9 mouse cellular contexts compared by ENCODE assay signal in the genomic region with DNA sequence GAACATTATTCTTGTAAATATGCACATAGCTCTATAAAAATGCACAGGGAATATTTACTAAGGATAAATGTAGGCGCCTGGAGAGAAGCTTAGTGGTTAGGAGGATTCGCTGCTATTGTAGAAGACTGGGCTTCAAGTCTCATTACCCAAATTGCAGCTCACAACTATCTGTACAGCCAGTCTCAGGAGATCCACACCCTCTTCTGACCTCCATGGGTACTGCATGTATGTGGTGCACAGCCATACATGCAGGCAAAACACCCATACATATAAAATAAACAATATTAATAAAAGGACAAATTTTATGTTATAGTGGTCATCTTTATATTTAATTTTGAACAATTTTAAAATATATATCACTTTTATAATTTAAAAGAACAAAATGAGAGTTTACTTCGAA. TPM values are rescaled to one million over a fixed set of nuclear protein-coding genes. Genes with fewer than 3 reads are reported as not detected.
A peak's percentile ranks its signal among the peaks of the same experiment; 100 is the strongest.
DNase-seq lines count a peak whose midpoint lies in the region; ATAC-seq and TF ChIP-seq lines count a peak whose summit lies in the region.
"Had no signal": no experiment of that assay in that cellular context is flagged by ENCODE, and none has a peak within 500 bp of the region (broad histone marks: within the 10 kb centered on the region; RNA-seq: fewer than 3 reads in every experiment).

No protein-coding gene starts in this region.

- no peaks in the 10 kb centered on the region for H3K79me2 ChIP-seq in MEL (ENCODE audit: control insufficient read depth, insufficient read depth, low read length, poor library complexity)

- peak; percentile 54 for TF ChIP-seq RAD21 in MEL (IDR thresholded peaks at IDR 0.05; ENCODE audit: low read depth, low read length)

- H3K4me3 ChIP-seq in kidney, postnatal 0 days (replicated peaks; ENCODE audit: low read depth, low read length): no peak overlapping the region
- H3K4me3 ChIP-seq in MEL (ENCODE audit: control insufficient read depth in 1 of 2, insufficient read depth in 1 of 2, low read depth in 2 of 2, low read length in 2 of 2): no peak overlapping the region
- no peak overlapping the region for H3K4me3 ChIP-seq in embryonic facial prominence, embryonic 10.5 days
- H3K4me3 ChIP-seq in spleen, adult 2 months (ENCODE audit: extremely low read depth, insufficient read depth, insufficient read length): no peak overlapping the region
- H3K4me3 ChIP-seq: limb, embryonic 13.5 days had no signal

- no peak overlapping the region for H3K4me2 ChIP-seq in kidney, postnatal 0 days (ENCODE audit: low read length)
- H3K4me2 ChIP-seq: limb, embryonic 13.5 days had no signal

- 96% methylated on average over 3 of the region's 3 CpGs for WGBS in kidney, postnatal 0 days
- WGBS in embryonic facial prominence, embryonic 10.5 days: 87% methylated on average over 3 of the region's 3 CpGs
- 88% methylated on average over 3 of the region's 3 CpGs for WGBS in spleen, adult 2 months

- peaks cover 14% of the 10 kb centered on the region for H3K36me3 ChIP-seq in kidney, postnatal 0 days (ENCODE audit: insufficient read depth, low read length)
- peaks cover 0 to 6% of the 10 kb centered on the region in 2 experiments; a peak in 2 of 4 replicates for H3K36me3 ChIP-seq in MEL (ENCODE audit: control insufficient read depth in 1 of 2, insufficient read depth in 2 of 2, low read length in 2 of 2)
- H3K36me3 ChIP-seq in embryonic facial prominence, embryonic 10.5 days (replicated peaks): peaks cover 54% of the 10 kb centered on the region
- H3K36me3 ChIP-seq in spleen, adult 2 months (ENCODE audit: control insufficient read depth, insufficient read depth, low read length): peaks cover 7% of the 10 kb centered on the region

- no peaks in the 10 kb centered on the region for H3K27me3 ChIP-seq in kidney, postnatal 0 days (ENCODE audit: insufficient read depth, low read length)
- no peaks in the 10 kb centered on the region for H3K27me3 ChIP-seq in MEL (ENCODE audit: control insufficient read depth in 1 of 2, insufficient read depth in 2 of 2, low read length in 2 of 2)
- H3K27me3 ChIP-seq in embryonic facial prominence, embryonic 10.5 days (replicated peaks; ENCODE audit: low read depth, poor library complexity, severe bottlenecking): no peaks in the 10 kb centered on the region
- H3K27me3 ChIP-seq in spleen, adult 2 months (ENCODE audit: control insufficient read depth, insufficient read depth, low read length): no peaks in the 10 kb centered on the region
- H3K27me3 ChIP-seq: limb, embryonic 13.5 days had no signal

- no peaks in the 10 kb centered on the region for H3K9me3 ChIP-seq in kidney, postnatal 0 days (replicated peaks; ENCODE audit: low read length)
- H3K9me3 ChIP-seq in MEL (replicated peaks; ENCODE audit: insufficient read depth, low read length): no peaks in the 10 kb centered on the region
- no peaks in the 10 kb centered on the region for H3K9me3 ChIP-seq in embryonic facial prominence, embryonic 10.5 days
- H3K9me3 ChIP-seq: limb, embryonic 13.5 days had no signal

- ATAC-seq in kidney, postnatal 0 days (replicated peaks; ENCODE audit: low FRiP score, low read depth): no peak

- TF ChIP-seq POLR2A in MEL (IDR thresholded peaks at IDR 0.05; ENCODE audit: control insufficient read depth in 1 of 2, insufficient read depth in 1 of 2, low read depth in 1 of 2, low read length in 2 of 2, poor library complexity in 1 of 2): no peak
- TF ChIP-seq POLR2A in spleen, adult 2 months (IDR thresholded peaks at IDR 0.05; ENCODE audit: low read depth, low read length): no peak

- DNase-seq in kidney, postnatal 0 days (ENCODE audit: low spot score): peak; percentile 42
- no peak for DNase-seq in kidney, adult 11 months
- peak; percentile 68 for DNase-seq in MEL (ENCODE audit: low read depth, low spot score)
- DNase-seq in embryonic facial prominence, embryonic 10.5 days (ENCODE audit: low spot score): peak; percentile 14
- peak; percentile 30 to 55 for DNase-seq in spleen, adult 2 months (ENCODE audit: low read depth in 1 of 2, low spot score in 2 of 2)
- no peak for DNase-seq in left cerebral cortex, adult 9 months (ENCODE audit: low spot score in 2 of 2)
- DNase-seq in layer of hippocampus, adult 11-12 months (ENCODE audit: low spot score): no peak
- DNase-seq in gastrocnemius, postnatal 10 days: no peak

- TF ChIP-seq EP300 in MEL (IDR thresholded peaks at IDR 0.05; ENCODE audit: low read depth in 1 of 2, low read length in 2 of 2): no peak

- peak; percentile 61 for TF ChIP-seq CTCF in kidney, postnatal 0 days (IDR thresholded peaks at IDR 0.05; ENCODE audit: low read depth)
- peak; percentile 16 to 56 (median 33); a peak in 3 of 6 replicates for TF ChIP-seq CTCF in MEL (IDR thresholded peaks at IDR 0.05 in 2 of 3, conservative IDR thresholded peaks at IDR 0.05 in 1 of 3; ENCODE audit: control insufficient read depth in 1 of 3, insufficient read depth in 1 of 3, low read depth in 2 of 3, low read length in 3 of 3, poor library complexity in 1 of 3, severe bottlenecking in 1 of 3)
- TF ChIP-seq CTCF in spleen, adult 2 months (IDR thresholded peaks at IDR 0.05; ENCODE audit: extremely low read depth, insufficient read depth, insufficient read length, insufficient replicate concordance): peak; percentile 25; the same call in 1 of the 2 replicates

- no peak overlapping the region for H3K9ac ChIP-seq in kidney, postnatal 0 days (ENCODE audit: low read depth, low read length)
- no peak overlapping the region for H3K9ac ChIP-seq in MEL (ENCODE audit: control insufficient read depth, low read depth, low read length, poor library complexity, severe bottlenecking)
- H3K9ac ChIP-seq: limb, embryonic 13.5 days had no signal

- no peaks in the 10 kb centered on the region for H3K4me1 ChIP-seq in kidney, postnatal 0 days (replicated peaks; ENCODE audit: insufficient read depth, low read length)
- H3K4me1 ChIP-seq in MEL (ENCODE audit: control insufficient read depth in 1 of 2, insufficient read depth in 2 of 2, low read length in 2 of 2): no peaks in the 10 kb centered on the region
- H3K4me1 ChIP-seq in embryonic facial prominence, embryonic 10.5 days: 0 out of 2 replicates have a peak, but pooled peaks cover 2% of the 10 kb centered on the region
- H3K4me1 ChIP-seq in spleen, adult 2 months (ENCODE audit: control insufficient read depth, insufficient read depth, insufficient read length): no peaks in the 10 kb centered on the region
- H3K4me1 ChIP-seq: limb, embryonic 13.5 days had no signal

- H3K27ac ChIP-seq in kidney, postnatal 0 days: no peak overlapping the region
- no peak overlapping the region for H3K27ac ChIP-seq in MEL (ENCODE audit: control insufficient read depth, low read depth, low read length)
- H3K27ac ChIP-seq in embryonic facial prominence, embryonic 10.5 days (replicated peaks): no peak overlapping the region
- H3K27ac ChIP-seq in spleen, adult 2 months (ENCODE audit: insufficient read depth, low read length): no peak overlapping the region
- H3K27ac ChIP-seq: limb, embryonic 13.5 days had no signal

TF ChIP-seq in MEL, 35 proteins besides CTCF, POLR2A, EP300 and RAD21:
- peak; percentile 36; the same call in 1 of the 2 replicates for TF ChIP-seq ZC3H11A (IDR thresholded peaks at IDR 0.05; ENCODE audit: low read depth, low read length)
- no peak for TF ChIP-seq HCFC1 (IDR thresholded peaks at IDR 0.05; ENCODE audit: low read depth, low read length)
- TF ChIP-seq E2F4 (IDR thresholded peaks at IDR 0.05; ENCODE audit: borderline replicate concordance, low read depth, low read length): no peak
- no peak for TF ChIP-seq NELFE (IDR thresholded peaks at IDR 0.05; ENCODE audit: low read depth, low read length)
- no peak for TF ChIP-seq GATA1 (IDR thresholded peaks at IDR 0.05; ENCODE audit: low read depth, low read length)
- TF ChIP-seq SIN3A (IDR thresholded peaks at IDR 0.05; ENCODE audit: low read length): 0 out of 2 replicates have a peak, but pooled peaks have one; percentile 19
- TF ChIP-seq SMC3 (IDR thresholded peaks at IDR 0.05; ENCODE audit: low read depth, low read length): peak; percentile 70
TF ChIP-seq in MEL: peak in this region for 3.

RNA-seq across cellular contexts. Expression of a gene that starts 46.9 kb away (rescaled TPM):
- polyA plus RNA-seq in kidney, postnatal 0 days (2015; fragmentation: Nextera tagmentation; extraction: Ambion mirVana): 7.1 and 8.4 TPM in 2 replicates
- total RNA-seq in MEL (2012; rRNA removed): 9.8 and 10.8 TPM in 2 replicates
- polyA plus RNA-seq in MEL (2012; ENCODE audit: insufficient read depth in 1 of 2, insufficient read length in 2 of 2, low read depth in 1 of 2, low replicate concordance in 2 of 2, missing spikeins in 1 of 2): 10 to 100 TPM in 1 of 2 experiments, not detected in 1; 17.8 TPM
- 8.6 and 9.7 TPM in 2 replicates for polyA plus RNA-seq in embryonic facial prominence, embryonic 10.5 days (2016; fragmentation: Nextera tagmentation; extraction: Ambion mirVana)
- polyA plus RNA-seq in spleen, adult 2 months (2012; rRNA removed): 8.7 and 9.3 TPM in 2 replicates
- total RNA-seq in gastrocnemius, postnatal 10 days (2021): 10 to 100 TPM; 31.3 to 35.6 TPM

RNA-seq across cellular contexts. Expression of a gene that starts 51.9 kb away (rescaled TPM):
- 20.8 and 21.5 TPM in 2 replicates for polyA plus RNA-seq in kidney, postnatal 0 days (2015; fragmentation: Nextera tagmentation; extraction: Ambion mirVana)
- total RNA-seq in MEL (2012; rRNA removed): 18.8 and 20.8 TPM in 2 replicates
- 10 to 100 TPM in 1 of 2 experiments, not detected in 1; 43.1 TPM for polyA plus RNA-seq in MEL (2012; ENCODE audit: insufficient read depth in 1 of 2, insufficient read length in 2 of 2, low read depth in 1 of 2, low replicate concordance in 2 of 2, missing spikeins in 1 of 2)
- polyA plus RNA-seq in embryonic facial prominence, embryonic 10.5 days (2016; fragmentation: Nextera tagmentation; extraction: Ambion mirVana): 36.6 and 37.5 TPM in 2 replicates
- polyA plus RNA-seq in spleen, adult 2 months (2012; rRNA removed): 5.9 and 10.3 TPM in 2 replicates
- total RNA-seq in gastrocnemius, postnatal 10 days (2021): 1 to 10 TPM; 5.1 to 5.5 TPM

Comparison
In these comparisons a context has a peak if more than half of its experiments do, and no peak if none do; other contexts are left out.
1. DNase-seq: peak in kidney, postnatal 0 days (single experiment), MEL (single experiment), embryonic facial prominence, embryonic 10.5 days (single experiment) and spleen, adult 2 months (2 of 2); none in kidney, adult 11 months (single experiment), left cerebral cortex, adult 9 months (0 of 2), layer of hippocampus, adult 11-12 months (single experiment) and gastrocnemius, postnatal 10 days (single experiment).
2. Peak in every context shown above with its lines, with median percentiles within 50 percentile points of each other: CTCF ChIP-seq.